Mouse (Mus musculus) MEL (cell line): ENCODE results near the gene Rcl1.

Source experiments
- EP300 ChIP-seq, 2 experiments: IDR thresholded peaks; 2 replicates each; pipeline ENCODE4 v1.6.1; 2011; ENCODE audit warnings: improper control_type of control experiment in 2 of 2, low read length in 2 of 2, low read depth in 1 of 2, mild to moderate bottlenecking in 1 of 2
- POLR2A ChIP-seq, 2 experiments: IDR thresholded peaks; 2 replicates each; pipeline ENCODE4 v1.6.1; 2011 to 2012; ENCODE audit warnings: low read length in 2 of 2, mild to moderate bottlenecking in 2 of 2, control low read depth in 1 of 2, improper control_type of control experiment in 1 of 2, low read depth in 1 of 2, moderate library complexity in 1 of 2; ENCODE audit not compliant: control insufficient read depth in 1 of 2, insufficient read depth in 1 of 2, poor library complexity in 1 of 2

DNA sequence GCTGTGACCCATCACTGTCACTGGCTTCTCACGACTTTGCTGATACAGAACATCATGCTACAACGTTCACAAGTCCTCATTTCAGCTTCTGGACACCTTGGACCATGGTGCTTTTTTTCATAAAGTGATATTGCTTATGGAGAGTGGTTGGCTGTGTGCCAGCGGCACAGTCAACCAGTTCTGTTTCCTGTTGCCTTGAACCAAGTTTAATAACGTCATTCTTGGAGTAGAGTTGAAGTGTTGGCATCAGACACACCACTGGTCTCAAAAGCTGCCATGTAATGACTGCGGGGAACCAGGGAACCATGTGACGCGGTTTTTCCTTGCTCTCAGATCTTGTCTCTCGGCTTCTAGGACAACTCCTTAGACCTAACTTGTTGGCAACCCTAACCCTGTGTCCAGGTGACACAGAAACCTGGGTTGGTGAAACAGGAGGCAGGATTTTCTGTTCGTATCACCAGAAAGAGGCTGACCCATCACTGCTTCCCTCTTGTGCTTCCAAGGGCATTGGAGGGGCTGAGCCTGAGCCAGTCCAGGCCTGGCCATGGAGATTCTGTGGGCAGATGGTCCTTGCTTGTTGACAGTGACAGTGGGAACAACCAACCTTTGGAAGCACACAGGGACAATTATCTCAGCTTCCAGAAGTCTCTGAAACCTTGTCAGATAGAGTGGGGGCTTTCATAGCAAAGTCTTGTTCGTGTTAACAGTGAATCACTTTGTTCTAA is 37.5 kb downstream of the Rcl1 start:
- TF ChIP-seq POLR2A (IDR thresholded peaks at IDR 0.05; ENCODE audit: control insufficient read depth in 1 of 2, insufficient read depth in 1 of 2, low read depth in 1 of 2, low read length in 2 of 2, poor library complexity in 1 of 2) (no peak), EP300 (IDR thresholded peaks at IDR 0.05; ENCODE audit: low read depth in 1 of 2, low read length in 2 of 2) (no peak)
